In genomic region chr3:59328526-59328925, GRCm38 (mm10) we compare ENCODE assay signal across 34 mouse cellular contexts. TPM values are rescaled to one million over a fixed set of nuclear protein-coding genes. Genes with fewer than 3 reads are reported as not detected.
"Had no signal": no experiment of that assay in that cellular context is flagged by ENCODE, and none has a peak within 500 bp of the region (broad histone marks: within the 10 kb centered on the region; RNA-seq: fewer than 3 reads in every experiment).

No protein-coding gene starts in this region.

- H3K27me3 ChIP-seq: heart, embryonic 12.5 days; heart, embryonic 13.5 days; heart, embryonic 15.5 days; hindbrain, embryonic 12.5 days; hindbrain, embryonic 13.5 days; hindbrain, embryonic 15.5 days; intestine, embryonic 15.5 days; kidney, embryonic 15.5 days had no signal

- H3K9ac ChIP-seq: heart, embryonic 12.5 days; heart, embryonic 13.5 days; heart, embryonic 15.5 days; hindbrain, embryonic 12.5 days; hindbrain, embryonic 13.5 days; hindbrain, embryonic 14.5 days; hindbrain, embryonic 15.5 days; intestine, embryonic 15.5 days; kidney, embryonic 15.5 days had no signal

- H3K27ac ChIP-seq: heart, embryonic 10.5 days; heart, embryonic 13.5 days; heart, embryonic 15.5 days; hindbrain, embryonic 10.5 days; hindbrain, embryonic 12.5 days; hindbrain, embryonic 13.5 days; hindbrain, embryonic 14.5 days; hindbrain, embryonic 15.5 days; hindbrain, postnatal 0 days; intestine, embryonic 15.5 days; kidney, embryonic 15.5 days; kidney, postnatal 0 days; layer of hippocampus, adult 2 months had no signal

- H3K4me3 ChIP-seq: heart, embryonic 10.5 days; heart, embryonic 12.5 days; heart, embryonic 13.5 days; heart, embryonic 15.5 days; hindbrain, embryonic 10.5 days; hindbrain, embryonic 12.5 days; hindbrain, embryonic 13.5 days; hindbrain, embryonic 15.5 days; intestine, embryonic 15.5 days; kidney, embryonic 15.5 days; layer of hippocampus, adult 2 months had no signal

- H3K4me1 ChIP-seq: heart, embryonic 10.5 days; heart, embryonic 12.5 days; heart, embryonic 13.5 days; heart, embryonic 15.5 days; hindbrain, embryonic 10.5 days; hindbrain, embryonic 12.5 days; hindbrain, embryonic 13.5 days; hindbrain, embryonic 15.5 days; intestine, embryonic 15.5 days; kidney, embryonic 15.5 days had no signal

- DNase-seq: heart, postnatal 10 days; heart, postnatal 14 days; heart, postnatal 4 days; kidney, adult 11 months; kidney, adult 18-20 months; kidney, adult 2 months; kidney, adult 8-10 months; kidney, adult 9 months; kidney, postnatal 10 days; kidney, postnatal 14 days; kidney, postnatal 25 days; kidney, postnatal 36 days; kidney, postnatal 4 days; layer of hippocampus, adult 9-11 months; layer of hippocampus, postnatal 36 days had no signal

- H3K4me2 ChIP-seq: heart, embryonic 11.5 days; heart, embryonic 12.5 days; heart, embryonic 13.5 days; heart, embryonic 15.5 days; hindbrain, embryonic 12.5 days; hindbrain, embryonic 13.5 days; hindbrain, embryonic 14.5 days; hindbrain, embryonic 15.5 days; intestine, embryonic 15.5 days; kidney, embryonic 15.5 days had no signal

- ATAC-seq: hindbrain, embryonic 16.5 days; hindbrain, postnatal 0 days; inflammation-experienced regulatory T-cells, adult 6 months; intestine, embryonic 15.5 days; intestine, embryonic 16.5 days; intestine, postnatal 0 days had no signal

- H3K9me3 ChIP-seq: heart, embryonic 10.5 days; heart, embryonic 12.5 days; heart, embryonic 13.5 days; heart, embryonic 15.5 days; hindbrain, embryonic 10.5 days; hindbrain, embryonic 12.5 days; hindbrain, embryonic 13.5 days; hindbrain, embryonic 15.5 days; intestine, embryonic 15.5 days; kidney, embryonic 15.5 days had no signal

RNA-seq across cellular contexts. Expression of gene Igsf10, which starts 15.7 kb away (rescaled TPM):
- polyA plus RNA-seq: inflammation-experienced regulatory T-cells, adult 6 months had no signal
